Mouse (Mus musculus) embryonic facial prominence, embryonic 14.5 days (tissue): ENCODE measurements around the gene Cyp27b1. TPM values are rescaled to one million over a fixed set of nuclear protein-coding genes. Genes with fewer than 3 reads are reported as not detected.

Experiments used
- ATAC-seq: fragments of 200-750 bp; cut with Nextera tagmentation; 2 replicates; pipeline ENCODE4 v1.8.0; 2017; ENCODE audit warnings: low read depth, moderate number of reproducible peaks, moderate TSS enrichment
- DNase-seq: peaks from one replicate; pipeline ENCODE4 v3.0.0-alpha.2; 2015; ENCODE audit warnings: low spot score
- H3K27ac ChIP-seq: fragments of 300-500 bp; sonication (generic); replicated peaks from 2 replicates; pipeline ENCODE4 v1.5.1; 2014; ENCODE audit warnings: low read depth, mild to moderate bottlenecking, low read length, moderate library complexity
- H3K27me3 ChIP-seq: fragments of 300-500 bp; sonication (generic); replicated peaks from 2 replicates; pipeline ENCODE4 v1.6.1; 2014; ENCODE audit warnings: low read length; ENCODE audit not compliant: control insufficient read depth, insufficient read depth
- H3K36me3 ChIP-seq: fragments of 300-500 bp; sonication (generic); 2 replicates; pipeline ENCODE4 v1.6.1; 2014; ENCODE audit warnings: low read length, mixed read lengths; ENCODE audit not compliant: control insufficient read depth, insufficient read depth
- H3K4me1 ChIP-seq: fragments of 300-500 bp; sonication (generic); 2 replicates; pipeline ENCODE4 v1.6.1; 2014; ENCODE audit warnings: antibody characterized with exemption, low read length; ENCODE audit not compliant: control insufficient read depth, insufficient read depth
- H3K4me2 ChIP-seq: fragments of 300-500 bp; sonication (generic); 2 replicates; pipeline ENCODE4 v1.6.1; 2014; ENCODE audit warnings: low read depth, mild to moderate bottlenecking, low read length, moderate library complexity, mixed read lengths
- H3K4me3 ChIP-seq: fragments of 300-500 bp; sonication (generic); 2 replicates; pipeline ENCODE4 v1.5.1; 2014; ENCODE audit warnings: low read depth, mild to moderate bottlenecking, low read length
- H3K9ac ChIP-seq: fragments of 300-500 bp; sonication (generic); 2 replicates; pipeline ENCODE4 v1.6.1; 2014; ENCODE audit warnings: low read depth, mild to moderate bottlenecking, low read length, moderate library complexity, mixed read lengths
- H3K9me3 ChIP-seq: fragments of 300-500 bp; sonication (generic); 2 replicates; pipeline ENCODE4 v1.6.1; 2016; ENCODE audit warnings: low read length; ENCODE audit not compliant: control insufficient read depth
- WGBS: fragments of 180-500 bp; shearing (Covaris S2); extraction: QIAGEN DNeasy Blood & Tissue Kit; methylation state at CpG from one replicate; pipeline ENCODE4 v1.1.7; 2014; 5-methylcytosine and 5-hydroxymethylcytosine counted together
- microRNA counts: library from miRNA; unstranded; fragments of <30 nt; microRNA quantifications from one replicate; lab custom pipeline; 2017
- microRNA-seq: library from miRNA; unstranded; fragments of <30 nt; microRNA quantifications from one replicate; pipeline ENCODE4, GENCODE M21; 2016; ENCODE audit warnings: borderline number of aligned reads
- polyA plus RNA-seq: library from polyadenylated mRNA; unstranded; fragments of >200 nt; fragmentation: Nextera tagmentation; extraction: Ambion mirVana; gene quantifications from 2 replicates; pipeline ENCODE4 v1.2.1, GENCODE M21; 2014

The Cyp27b1 gene
- polyA plus RNA-seq, 1 experiment from 2014 or later: 0.13 TPM

GRCm38 (mm10) chr10:127100414-127100813 lies 52.4 kb downstream of the Cyp27b1 start:
- H3K4me1 ChIP-seq: no peaks in the 10 kb centered on the region
- ATAC-seq: no peak
- H3K4me2 ChIP-seq: no peak overlapping the region
- peaks cover 38% of the 10 kb centered on the region for H3K36me3 ChIP-seq
- no peaks in the 10 kb centered on the region for H3K9me3 ChIP-seq
- no peaks in the 10 kb centered on the region for H3K27me3 ChIP-seq
- H3K4me3 ChIP-seq: no peak overlapping the region
- no peak overlapping the region for H3K27ac ChIP-seq
- WGBS: 81% methylated on average over 8 of the region's 8 CpGs
- no peak overlapping the region for H3K9ac ChIP-seq
- DNase-seq: no peak

GRCm38 (mm10) chr10:127101151-127101550 lies 53.1 kb downstream of the Cyp27b1 start:
- Histone ChIP-seq H3K9me3 (no peaks in the 10 kb centered on the region), H3K9ac (no peak overlapping the region), H3K27ac (no peak overlapping the region), H3K4me1 (no peaks in the 10 kb centered on the region), H3K4me2 (no peak overlapping the region), H3K27me3 (no peaks in the 10 kb centered on the region), H3K36me3 (peaks cover 39% of the 10 kb centered on the region), H3K4me3 (no peak overlapping the region)
- DNase-seq (no peak), ATAC-seq (no peak)
- 78% methylated on average over 6 of the region's 6 CpGs for WGBS

MicroRNA genes within 50 kb of the gene (microRNA counts, 519-probe panel; counts per million panel counts)
- 19.3 counts per million for microRNA mmu-miR-546 (lab: Ali Mortazavi, UCI)

Small RNA genes lying within 50 kb of the gene (microRNA-seq; reads per million reads assigned to microRNA genes)
- gene Mir546: not detected

Other genes starting within 250 kb of the Cyp27b1 start
- gene Atp23, start 146.9 kb upstream of the Cyp27b1 start, polyA plus RNA-seq: 16.7 and 20.6 TPM in 2 replicates
- gene Ctdsp2, start 69.5 kb upstream of the Cyp27b1 start, polyA plus RNA-seq: 109 and 116 TPM in 2 replicates
- gene Avil, start 47.5 kb upstream of the Cyp27b1 start, polyA plus RNA-seq: 7.8 and 9.0 TPM in 2 replicates
- gene Tsfm, start 17.4 kb upstream of the Cyp27b1 start, polyA plus RNA-seq: 61.0 and 61.3 TPM in 2 replicates
- gene Mettl1, start 6.8 kb upstream of the Cyp27b1 start, polyA plus RNA-seq: 47.7 and 55.9 TPM in 2 replicates
- 0.84 and 1.0 TPM in 2 replicates for gene Eef1akmt3, start 6.7 kb upstream of the Cyp27b1 start, polyA plus RNA-seq
- 1.5 and 2.0 TPM in 2 replicates for gene March9, start 11.9 kb downstream of the Cyp27b1 start, polyA plus RNA-seq
- gene Cdk4, start 15.3 kb downstream of the Cyp27b1 start, polyA plus RNA-seq: 1,371 and 1,625 TPM in 2 replicates
- gene Tspan31, start 22.0 kb downstream of the Cyp27b1 start, polyA plus RNA-seq: 51.8 and 53.6 TPM in 2 replicates
- 0.45 and 0.72 TPM in 2 replicates for gene Agap2, start 27.0 kb downstream of the Cyp27b1 start, polyA plus RNA-seq
- 59.3 and 62.9 TPM in 2 replicates for gene Os9, start 72.9 kb downstream of the Cyp27b1 start, polyA plus RNA-seq
- gene B4galnt1, start 117.0 kb downstream of the Cyp27b1 start, polyA plus RNA-seq: 9.0 and 9.8 TPM in 2 replicates
- gene Slc26a10, start 132.4 kb downstream of the Cyp27b1 start, polyA plus RNA-seq: 0.86 and 1.7 TPM in 2 replicates
- gene Arhgef25, start 141.8 kb downstream of the Cyp27b1 start, polyA plus RNA-seq: 76.7 and 87.7 TPM in 2 replicates
- gene Dtx3, start 147.5 kb downstream of the Cyp27b1 start, polyA plus RNA-seq: 112 and 120 TPM in 2 replicates
- gene Pip4k2c, start 163.3 kb downstream of the Cyp27b1 start, polyA plus RNA-seq: 19.3 and 20.7 TPM in 2 replicates
- gene Kif5a, start 215.1 kb downstream of the Cyp27b1 start, polyA plus RNA-seq: 13.7 and 14.6 TPM in 2 replicates
- 166 and 186 TPM in 2 replicates for gene Dctn2, start 218.1 kb downstream of the Cyp27b1 start, polyA plus RNA-seq
- 15.8 and 17.6 TPM in 2 replicates for gene Mbd6, start 240.8 kb downstream of the Cyp27b1 start, polyA plus RNA-seq